Mouse (Mus musculus): ENCODE measurements around the gene Ubc.

Gene Ubc

DNA sequence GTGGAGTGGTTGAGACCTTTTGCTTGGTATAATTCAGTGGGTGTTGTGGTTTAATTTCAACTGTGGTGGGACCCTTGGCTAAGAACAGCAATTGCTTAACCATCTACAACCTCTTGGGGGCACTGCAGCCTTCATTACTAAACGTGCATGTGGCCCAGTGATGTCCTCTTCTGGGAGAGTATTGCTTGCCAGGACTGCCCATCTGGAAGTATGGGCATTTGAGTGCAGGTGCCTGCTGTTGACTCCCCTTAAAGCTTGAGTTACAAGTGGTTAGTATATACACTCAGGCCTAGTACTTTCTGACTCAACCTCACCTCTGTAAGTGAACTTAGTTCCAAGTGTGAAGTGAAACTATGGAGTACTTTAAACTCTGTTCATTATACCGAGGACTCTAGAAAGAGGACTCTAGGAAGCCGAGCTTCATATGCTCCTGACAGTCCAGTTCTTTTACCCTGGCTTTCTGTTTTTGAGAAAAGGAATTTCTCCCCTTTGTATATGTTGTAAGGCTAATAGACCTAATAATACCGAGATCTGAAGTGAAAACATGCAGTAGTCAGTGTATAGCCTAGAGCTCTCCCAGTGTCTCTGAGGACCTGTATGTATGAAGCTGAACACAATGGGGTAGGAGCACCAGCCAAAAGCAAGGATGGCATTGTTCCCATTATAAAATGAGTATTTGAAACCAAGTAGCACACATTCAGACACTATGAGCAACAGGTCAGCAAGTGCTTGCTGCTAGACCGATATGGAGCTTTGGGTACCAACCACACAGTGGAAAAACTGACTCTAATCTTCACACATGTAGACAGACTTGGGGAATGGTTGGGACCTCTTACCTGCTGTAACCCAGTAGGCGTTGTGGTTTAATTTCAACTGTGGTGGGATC is 7.1 kb downstream of the Ubc start:
- no peak for DNase-seq (ENCODE audit: low read depth, low spot score)

DNA sequence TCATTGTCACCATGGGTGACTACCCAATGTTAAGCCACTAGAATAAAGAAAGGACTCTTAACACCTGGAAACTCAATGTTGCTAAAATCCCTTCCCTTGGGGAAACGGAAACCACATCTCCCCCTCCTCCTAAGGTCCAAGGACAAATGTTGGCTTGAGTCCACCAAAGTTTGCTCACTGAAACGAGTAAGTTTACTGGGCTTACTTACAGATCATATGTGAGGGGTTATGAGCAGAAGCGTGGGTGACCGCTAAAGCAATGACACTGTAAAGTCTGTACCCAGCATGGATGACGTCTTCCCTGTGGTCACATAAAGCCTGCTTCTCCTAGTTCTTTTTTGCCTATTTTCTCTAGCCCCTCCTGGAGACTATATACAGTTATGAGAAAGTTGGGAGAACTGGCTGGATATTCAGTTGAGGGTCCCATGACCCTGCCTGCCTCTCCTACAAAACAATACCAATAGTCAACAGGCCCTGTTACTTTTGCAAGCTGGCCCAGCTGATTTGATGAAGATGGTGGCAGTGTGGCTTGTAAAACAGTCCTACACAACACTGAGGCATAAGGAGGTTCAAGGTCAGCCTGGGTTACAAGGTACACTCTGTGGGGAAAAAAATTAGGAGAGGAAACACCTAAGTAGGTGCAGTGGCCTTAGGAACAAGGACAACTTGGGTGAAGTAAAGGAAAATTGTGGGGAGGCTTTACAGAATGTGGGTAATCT is 7.9 kb downstream of the Ubc start:
- DNase-seq (ENCODE audit: low read depth, low spot score): no peak

GRCm38 (mm10) chr5:125378919-125379318 is 11.1 kb downstream of the Ubc start:
- DNase-seq (ENCODE audit: low read depth, low spot score): no peak

- DNase-seq (ENCODE audit: low read depth, low spot score): no peak
These were observed 12.8 kb downstream of the Ubc start for GRCm38 (mm10) chr5:125377214-125377613.

DNA sequence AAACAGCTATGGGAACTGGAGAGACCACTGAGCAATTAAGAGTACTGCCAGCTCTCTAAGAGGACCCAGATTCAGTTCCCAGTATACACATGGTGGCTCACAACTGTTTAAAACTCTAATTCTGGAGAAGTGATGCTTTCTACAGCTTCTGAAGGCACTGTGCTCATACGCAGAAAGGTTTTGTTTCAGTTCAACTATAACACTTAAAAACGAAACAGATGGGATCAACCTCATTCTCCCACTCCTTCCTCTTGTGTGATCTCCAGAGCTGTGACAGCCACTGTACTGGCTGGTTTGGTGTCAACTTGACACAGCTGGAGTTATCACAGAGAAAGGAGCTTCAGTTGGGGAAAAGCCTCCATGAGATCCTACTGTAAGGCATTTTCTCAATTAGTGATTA is 14.1 kb downstream of the Ubc start:
- no peak for DNase-seq (ENCODE audit: low read depth, low spot score)

DNA sequence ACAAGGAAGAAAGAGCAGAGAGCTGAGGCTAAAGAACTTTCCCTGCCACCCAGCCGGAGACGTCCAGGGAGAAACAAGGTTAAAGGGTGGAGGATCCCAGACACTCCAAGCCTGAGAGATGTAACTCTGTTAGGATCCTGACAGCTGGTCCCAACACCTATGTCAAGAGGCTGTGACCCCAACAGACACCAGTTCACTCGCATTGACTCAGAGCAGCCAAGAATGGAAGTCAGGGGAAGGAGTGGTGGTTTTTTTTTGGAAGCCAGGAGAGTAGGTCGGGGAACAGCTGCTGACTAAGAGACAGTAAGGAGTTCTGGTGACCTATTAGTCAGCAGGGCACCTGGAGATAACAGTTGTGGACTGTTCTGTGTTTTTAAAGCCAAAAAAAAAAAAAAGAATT is 18.0 kb downstream of the Ubc start:
- no peak for DNase-seq (ENCODE audit: low read depth, low spot score)

GRCm38 (mm10) chr5:125370950-125371693 is 18.9 kb downstream of the Ubc start:
- DNase-seq (ENCODE audit: low read depth, low spot score): no peak

GRCm38 (mm10) chr5:125368568-125368967 is 21.4 kb downstream of the Ubc start:
- no peak for DNase-seq (ENCODE audit: low read depth, low spot score)

DNA sequence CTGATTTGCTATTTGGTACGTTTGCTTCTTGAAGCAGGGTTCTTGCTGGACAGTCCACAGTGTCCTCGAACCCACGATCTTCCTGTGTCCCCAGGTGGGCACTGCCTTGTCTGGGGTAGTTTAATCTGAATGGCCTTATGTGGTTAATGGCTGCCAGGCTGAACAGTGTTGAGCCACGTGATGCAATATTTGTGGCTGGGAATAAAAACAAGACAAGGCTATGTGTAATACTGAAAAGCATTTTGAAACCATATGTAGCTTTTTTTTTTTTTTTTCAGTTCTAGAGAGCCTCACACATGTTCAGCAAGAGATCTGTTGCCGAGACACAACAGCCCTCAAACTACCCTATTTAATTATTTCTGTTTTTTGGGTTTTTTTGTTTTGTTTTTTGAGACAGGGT is 21.8 kb downstream of the Ubc start:
- DNase-seq (ENCODE audit: low read depth, low spot score): no peak

- DNase-seq (ENCODE audit: low read depth, low spot score): no peak
These were observed 25.1 kb downstream of the Ubc start for GRCm38 (mm10) chr5:125364851-125365429.

DNA sequence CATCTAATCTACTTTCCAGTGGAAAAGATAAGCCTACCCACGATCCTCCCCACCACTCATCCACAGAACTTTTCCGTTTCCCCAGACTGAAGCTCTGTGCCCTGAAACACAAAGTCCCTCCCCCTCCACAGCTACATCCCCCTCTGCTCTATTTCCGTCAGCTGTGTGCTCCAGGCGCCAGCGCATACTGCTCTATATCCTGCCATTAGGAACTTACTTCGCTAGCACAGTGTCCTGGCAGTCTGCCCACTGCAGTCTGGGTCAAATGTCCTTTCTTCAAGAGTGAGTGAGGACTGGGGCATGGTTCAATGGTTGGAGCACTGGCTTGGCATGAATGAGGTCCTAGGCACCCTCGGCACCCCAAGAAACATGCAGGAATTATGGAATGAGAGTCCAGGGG is 26.1 kb downstream of the Ubc start:
- DNase-seq (ENCODE audit: low read depth, low spot score): no peak

- no peak for DNase-seq (ENCODE audit: low read depth, low spot score)
These were observed 29.0 kb downstream of the Ubc start for GRCm38 (mm10) chr5:125360981-125361510.

DNA sequence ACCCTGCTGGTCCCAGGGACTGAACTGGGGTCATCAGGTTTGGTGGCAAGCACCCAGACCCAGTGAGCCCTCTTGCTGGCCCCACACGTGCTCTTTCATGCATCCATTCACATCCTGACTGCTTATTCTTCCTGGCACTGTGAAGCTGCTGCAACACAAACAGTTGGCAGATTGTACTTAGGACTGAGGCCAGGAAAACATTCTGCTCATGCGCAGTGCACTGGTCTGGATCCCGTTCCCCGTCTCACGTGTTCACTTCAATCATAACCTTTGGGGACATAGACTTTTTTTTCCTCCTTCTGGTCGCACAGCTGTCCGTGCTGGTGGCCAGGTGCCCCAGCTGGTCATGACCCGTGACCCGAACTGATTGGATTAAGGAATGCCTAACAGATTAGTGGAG is 29.4 kb downstream of the Ubc start:
- no peak for DNase-seq (ENCODE audit: low read depth, low spot score)

DNA sequence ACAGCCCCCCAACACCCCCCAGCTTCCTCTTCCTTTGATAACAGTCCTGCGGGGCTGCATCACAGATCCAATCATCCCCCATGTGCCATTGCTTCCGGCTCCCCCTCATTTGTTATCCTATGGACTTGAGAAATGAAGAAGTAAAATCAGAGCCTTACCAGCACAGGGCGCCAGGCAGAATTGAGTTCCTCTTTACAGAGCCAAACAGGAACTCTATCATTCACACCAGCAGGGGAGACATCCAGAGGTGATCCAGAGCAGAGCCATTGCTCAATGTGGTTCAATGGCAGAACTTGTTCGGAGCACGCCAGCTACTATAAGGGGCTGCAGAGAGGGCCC is 31.8 kb downstream of the Ubc start:
- no peak for DNase-seq (ENCODE audit: low read depth, low spot score)

DNA sequence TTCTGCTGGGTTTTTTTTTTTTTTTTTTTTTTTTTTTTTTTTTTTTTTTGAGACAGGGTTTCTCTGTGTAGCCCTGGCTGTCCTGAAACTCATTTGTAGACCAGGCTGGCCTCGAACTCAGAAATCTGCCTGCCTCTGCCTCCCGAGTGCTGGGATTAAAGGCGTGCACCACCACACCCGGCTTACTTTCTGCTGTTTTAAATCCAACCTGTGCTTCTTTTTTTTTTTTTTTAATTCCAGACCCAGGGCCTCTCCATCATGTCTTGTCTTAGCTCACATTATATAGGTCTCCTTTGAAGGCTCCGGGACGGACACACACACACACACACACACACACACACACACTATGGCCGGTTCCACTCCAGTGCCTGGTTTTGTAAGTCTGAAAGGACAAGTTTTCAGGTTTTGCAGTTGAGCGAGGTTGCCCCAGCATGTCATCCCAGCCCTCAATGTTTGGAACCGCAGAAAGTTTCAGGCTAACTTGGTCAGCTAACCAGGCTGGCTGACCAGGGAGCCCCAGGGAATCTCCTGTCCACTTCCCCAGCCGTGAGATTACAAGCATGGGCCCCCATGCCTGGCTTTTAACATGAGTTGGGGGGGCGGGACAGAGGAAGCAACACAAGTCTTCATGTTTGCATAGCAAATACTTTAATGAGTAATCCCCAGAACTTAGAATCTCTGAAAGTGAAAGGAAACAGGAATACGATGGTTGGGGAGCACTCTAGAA is 32.3 kb downstream of the Ubc start:
- no peak for DNase-seq (ENCODE audit: low read depth, low spot score)

DNA sequence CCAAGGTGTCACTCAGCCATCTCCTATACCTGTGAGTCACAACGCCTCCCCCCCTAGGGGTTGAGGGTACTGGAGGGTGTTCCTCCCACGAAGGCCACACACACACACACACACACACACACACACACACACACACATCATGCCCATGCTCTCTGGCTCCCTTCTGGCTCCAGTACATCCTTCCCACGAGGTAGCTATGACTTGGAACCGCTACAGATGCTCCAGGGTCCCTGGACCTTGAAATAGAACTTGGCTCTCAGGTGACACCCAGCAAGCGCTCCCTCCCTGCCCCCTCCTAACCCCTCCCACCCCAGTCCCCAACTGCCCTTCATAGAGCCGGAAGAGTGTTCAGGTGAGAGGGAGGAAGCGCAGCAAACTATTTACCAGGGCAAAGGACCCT is 34.4 kb downstream of the Ubc start:
- no peak for DNase-seq (ENCODE audit: low read depth, low spot score)

DNA sequence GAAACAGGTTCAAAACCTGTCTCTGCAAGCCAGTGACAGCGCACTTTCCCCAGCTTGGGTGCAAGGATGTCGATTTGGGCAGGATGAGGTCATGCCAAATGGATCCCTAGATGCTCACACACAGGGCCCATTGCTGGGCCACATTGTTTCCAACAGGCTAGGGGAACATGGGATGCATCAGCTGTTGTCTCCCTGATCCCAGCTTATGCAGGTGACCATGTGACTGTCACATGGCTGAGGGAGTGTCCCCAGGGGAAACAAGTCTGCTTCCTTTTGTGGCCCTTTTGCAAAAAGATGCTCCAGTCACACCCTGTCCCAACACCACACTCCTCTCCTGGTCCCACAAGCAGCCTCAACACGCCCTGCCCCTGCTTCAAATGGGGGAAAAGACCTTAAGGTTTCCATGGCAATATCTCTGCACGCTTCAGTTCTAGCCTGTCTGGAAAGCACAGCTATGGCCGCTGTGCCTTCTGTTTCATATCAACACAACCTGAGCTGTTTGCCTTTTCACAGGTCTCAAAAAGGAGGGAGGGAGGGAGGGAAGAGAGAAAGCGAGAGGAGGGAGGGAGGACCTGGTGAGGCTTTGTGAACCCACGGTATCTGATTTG is 35.0 kb downstream of the Ubc start:
- DNase-seq (ENCODE audit: low read depth, low spot score): no peak

DNA sequence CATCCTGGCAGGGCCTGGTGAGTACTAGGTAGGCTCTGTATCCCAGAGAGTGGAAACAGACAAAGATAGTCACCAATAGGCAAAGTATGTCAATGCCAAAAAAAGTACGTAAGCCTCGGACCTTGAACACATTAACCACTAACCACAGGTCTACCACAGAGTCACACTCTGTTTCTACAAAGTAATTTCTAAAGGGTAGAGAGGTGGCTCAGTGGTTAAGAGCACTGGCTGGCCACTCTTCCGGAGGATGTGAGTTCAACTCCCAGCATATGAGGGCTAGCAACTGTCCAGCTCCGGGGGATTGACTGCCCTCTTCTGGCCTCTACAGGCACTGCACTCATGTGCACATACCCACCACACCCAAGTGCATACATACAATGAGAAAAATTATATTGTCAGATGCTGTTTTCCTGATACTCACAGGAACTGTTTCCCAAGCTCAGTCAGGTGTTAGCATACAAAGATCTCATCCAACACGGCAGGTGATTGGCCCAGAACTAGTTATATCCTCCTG is 37.2 kb downstream of the Ubc start:
- no peak for DNase-seq (ENCODE audit: low read depth, low spot score)

GRCm38 (mm10) chr5:125351939-125352338 is 38.1 kb downstream of the Ubc start:
- no peak for DNase-seq (ENCODE audit: low read depth, low spot score)

- DNase-seq (ENCODE audit: low read depth, low spot score): no peak
These were observed 38.9 kb downstream of the Ubc start for GRCm38 (mm10) chr5:125351057-125351456.

DNA sequence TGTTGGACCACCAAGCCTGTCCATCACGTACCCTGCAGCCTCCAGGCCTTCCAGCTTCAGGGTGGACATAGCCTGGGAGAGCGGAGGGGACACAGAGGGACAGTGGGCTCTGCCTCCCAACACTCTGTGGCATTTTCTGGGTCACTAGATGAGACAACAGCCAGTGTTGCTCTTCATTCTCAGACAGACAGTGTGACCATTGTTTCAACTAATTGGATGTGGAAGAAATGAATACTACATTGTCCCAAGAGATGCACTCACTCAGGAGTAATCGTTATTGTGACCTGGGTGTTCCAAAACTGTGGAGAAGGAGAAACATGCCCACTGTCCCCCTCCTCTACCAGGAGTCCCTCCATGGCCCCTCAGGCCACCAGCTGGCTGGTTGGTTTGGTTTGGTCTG is 40.6 kb downstream of the Ubc start:
- no peak for DNase-seq (ENCODE audit: low read depth, low spot score)

All from telencephalon, adult 2 months (tissue).